Mouse (Mus musculus) 416B (cell line): Measurements from ENCODE around the gene Fam227a.

Experiments used
- DNase-seq: peaks from one replicate; pipeline ENCODE4 v3.0.0; 2011; ENCODE audit warnings: low read depth

Gene Fam227a

DNA sequence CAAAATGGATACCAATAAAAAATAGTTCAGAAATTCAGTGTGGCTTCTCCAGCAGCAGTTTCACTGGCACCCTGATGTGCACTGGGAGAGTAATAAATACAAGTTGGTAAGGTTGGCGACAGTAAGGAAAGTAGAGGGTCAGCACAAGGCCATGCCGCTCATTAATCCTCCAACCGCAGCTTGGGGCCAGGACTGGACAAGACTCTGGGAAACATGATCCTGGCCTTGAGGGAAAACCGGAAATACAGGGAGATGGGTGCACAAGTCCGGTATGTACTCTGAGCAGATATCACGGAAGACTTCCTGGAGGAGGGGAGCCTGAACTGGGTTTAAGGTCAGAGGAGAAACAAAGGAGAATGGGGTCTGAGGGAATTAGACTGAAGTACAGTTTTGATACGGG is 43.3 kb downstream of the Fam227a start:
- DNase-seq = no peak

DNA sequence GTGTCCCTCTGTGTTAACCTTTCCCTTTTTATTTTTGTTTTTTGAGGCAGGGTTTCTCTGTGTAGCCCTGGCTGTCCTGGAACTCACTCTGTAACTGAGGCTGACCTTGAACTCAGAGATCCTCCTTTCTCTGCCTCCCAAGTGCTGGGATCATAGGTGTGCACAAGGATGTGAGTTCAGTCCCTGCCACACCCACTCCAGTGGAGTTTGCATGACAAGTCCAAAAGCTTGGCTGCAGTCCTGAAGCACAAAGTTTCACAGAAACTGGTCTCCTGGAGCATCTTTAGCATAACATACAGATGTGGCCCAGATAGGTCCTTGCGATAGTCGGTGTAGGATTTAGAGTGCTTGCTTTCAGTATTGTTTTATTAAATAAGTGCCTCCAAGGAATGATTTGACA is 49.5 kb downstream of the Fam227a start:
- DNase-seq = no peak

DNA sequence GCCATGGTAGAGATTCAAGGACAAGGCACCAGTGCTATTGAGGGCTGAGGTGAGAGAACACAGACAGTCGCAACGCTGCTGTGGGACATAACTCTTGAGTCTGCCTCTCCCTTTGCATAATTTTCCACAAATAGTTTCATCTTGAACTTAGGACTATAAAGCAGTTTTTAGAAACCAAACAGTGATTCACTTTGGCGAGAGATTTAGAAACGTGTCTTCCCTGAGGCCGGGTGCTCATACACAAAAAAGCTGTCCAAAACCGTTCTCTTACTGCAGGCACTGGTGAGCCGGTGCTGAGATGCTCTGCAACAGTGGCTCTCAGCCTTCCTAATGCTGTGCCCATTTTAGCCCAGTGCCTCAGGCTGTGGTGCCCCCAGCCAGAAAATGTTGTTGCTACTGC is 50.5 kb downstream of the Fam227a start:
- DNase-seq = no peak

DNA sequence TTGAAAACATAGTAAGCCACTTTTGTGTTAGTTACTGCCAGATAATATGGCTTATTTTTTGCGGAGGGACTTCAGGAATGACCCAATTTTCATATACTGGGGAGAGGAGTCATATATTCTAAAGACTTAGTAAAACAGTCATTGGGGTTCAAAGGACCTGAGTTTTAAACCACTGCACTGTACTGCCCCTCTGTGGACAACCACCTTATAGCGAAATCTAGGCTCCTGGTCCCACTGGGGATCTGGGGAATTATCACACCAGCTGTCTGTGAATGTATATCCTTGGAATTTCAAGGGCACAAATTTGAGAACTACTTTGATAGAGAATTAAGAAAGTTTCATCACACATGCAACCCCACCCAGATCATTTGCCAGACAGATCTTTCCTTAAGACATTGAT is 51.0 kb downstream of the Fam227a start:
- peak; percentile 53 for DNase-seq

DNA sequence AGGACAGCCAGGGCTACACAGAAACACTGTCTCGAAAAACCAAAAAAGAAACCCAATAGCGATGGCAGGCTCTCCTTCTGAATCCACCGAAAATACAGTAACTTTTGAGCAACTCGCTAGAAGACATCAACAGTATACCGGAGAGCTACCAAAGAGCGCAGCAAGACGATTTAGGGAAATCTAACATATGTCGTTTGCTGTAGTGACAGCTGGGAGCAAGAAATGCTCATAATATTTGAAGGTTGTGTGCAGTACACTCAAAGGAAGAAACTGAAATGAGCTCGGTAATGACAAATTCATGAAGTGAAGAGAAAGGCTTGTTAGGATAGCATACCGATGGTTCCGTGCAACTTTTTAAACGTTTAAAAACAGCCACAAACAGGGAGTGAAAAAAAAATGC is 52.6 kb downstream of the Fam227a start:
- no peak for DNase-seq

DNA sequence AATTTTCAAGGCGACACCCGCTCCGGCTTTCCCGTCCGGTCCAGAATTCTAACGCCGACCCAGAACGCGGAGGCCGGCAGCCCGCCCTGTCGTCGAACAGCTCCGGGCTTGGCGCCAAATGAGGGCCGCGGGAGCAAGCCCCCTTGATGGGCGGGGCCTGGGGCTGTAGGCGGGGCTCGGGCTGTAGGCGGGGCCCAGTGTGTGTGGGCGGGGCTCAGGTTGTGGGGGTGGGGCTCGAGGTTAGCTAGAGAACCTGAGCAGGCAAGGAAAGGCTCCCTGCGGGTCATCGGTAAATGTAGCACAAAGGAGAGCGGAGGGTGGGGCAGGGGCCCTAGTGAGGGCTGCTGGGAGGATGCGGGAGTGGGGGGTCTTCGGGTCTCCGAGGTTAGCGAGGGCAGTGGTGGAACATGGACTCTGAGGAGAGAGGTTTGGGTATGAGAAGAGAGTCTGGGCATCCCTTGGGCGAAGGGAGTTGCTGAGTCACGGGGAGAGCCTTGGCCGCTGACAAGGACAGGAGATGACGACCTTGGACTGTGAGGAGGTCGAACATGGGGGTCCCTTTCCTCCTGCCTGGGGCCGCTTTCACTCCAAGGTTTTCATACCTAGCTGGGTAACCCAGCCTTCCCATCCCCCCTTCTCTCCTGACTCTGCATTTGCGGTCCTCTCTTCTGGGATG is 53.6 kb downstream of the Fam227a start, which contains the start of gene Dmc1:
Gene Dmc1 (minus strand): TSS at position 120 of the 676 bp plus-strand sequence.
- no peak for DNase-seq

DNA sequence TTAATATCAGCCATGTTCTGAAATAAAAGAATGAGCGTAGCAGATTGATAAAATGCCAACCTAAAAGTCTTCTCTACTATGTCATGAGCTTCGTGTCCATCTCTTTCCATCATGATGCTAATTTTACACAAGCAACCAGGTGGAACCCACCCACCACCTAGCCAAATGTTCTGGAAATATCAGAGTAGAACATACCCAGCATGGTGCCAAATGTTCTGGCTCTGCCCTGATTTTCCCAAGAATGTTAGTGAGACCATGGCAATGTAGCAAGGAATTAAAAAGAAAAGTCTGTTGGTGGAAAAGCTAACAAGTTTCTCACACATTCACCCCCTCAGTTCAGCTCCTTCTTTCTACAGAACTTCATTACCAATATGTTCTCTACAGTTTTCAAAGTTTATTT is 58.6 kb downstream of the Fam227a start:
- DNase-seq = no peak

DNA sequence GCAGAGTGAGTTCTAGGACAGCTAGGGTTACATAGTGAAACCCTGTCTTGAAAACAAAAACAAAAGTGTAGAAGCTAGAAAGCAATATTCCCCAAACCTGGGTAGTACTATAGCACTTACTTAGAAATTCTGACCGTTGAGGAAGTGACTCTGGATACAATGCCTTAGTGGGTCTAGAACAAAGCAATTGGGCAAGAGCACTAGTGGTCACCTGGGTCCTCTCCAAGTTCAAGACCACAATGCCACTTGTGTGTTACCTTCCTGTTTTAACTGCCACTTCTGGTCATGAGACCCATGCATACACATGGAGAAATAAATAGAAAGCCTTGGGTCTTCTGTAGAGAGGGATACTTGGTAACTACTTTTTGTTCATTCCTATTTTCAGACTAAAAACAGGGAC is 60.0 kb downstream of the Fam227a start:
- peak; percentile 81 for DNase-seq

DNA sequence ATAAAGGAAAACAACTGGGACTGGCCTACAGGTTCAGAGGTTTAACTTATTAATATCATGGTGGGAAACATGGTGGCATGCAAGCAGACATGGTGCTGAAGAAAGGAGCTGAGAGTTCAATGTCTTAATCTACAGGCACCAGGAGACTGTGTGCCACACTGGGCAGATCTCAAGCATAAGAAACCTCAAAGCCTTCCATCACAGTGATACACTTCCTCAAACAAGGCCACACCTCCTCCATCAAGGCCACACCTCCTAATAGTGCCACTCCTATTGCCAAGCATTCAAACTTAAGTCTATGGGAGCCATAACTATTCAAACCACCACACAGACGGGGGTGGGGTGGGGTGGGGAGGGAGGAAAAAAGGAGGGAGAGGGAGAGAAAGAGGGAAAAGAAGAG is 77.2 kb downstream of the Fam227a start:
- DNase-seq = peak; percentile 44

DNA sequence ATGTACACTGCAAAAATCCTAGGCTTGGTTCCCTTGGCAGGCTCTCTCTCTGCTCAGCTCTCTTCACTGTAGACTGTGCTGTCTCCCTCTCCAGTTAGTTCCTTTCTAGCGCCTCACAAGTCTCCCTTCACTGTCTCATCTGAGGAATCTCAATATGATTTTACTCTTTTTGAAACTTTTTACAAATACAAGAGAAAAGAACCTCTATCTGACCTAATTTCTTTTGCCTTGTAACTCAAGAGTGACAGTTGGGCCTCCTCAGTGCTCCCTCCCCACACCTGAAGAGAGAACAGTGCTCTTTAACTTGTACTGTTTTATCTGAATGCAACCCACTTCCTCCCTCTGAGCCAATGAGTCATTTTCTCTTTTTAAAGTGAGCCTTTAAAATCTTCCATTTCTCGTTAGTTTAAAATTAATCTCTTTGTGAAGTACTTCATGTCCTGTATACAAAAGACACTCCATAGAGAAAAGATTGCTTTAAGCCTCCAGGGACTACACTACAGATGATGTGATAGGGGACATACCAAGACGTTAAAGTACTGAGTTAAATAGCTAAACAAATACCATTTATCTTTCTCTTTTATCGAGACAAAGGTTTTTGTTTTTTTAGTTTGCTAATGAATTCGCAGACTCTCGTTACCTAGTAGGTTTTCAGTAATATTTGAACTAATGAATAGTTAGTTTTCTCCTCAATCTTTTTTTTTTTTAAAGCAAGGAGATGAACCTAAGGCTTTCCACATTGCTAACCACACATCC is 80.9 kb downstream of the Fam227a start:
- DNase-seq = peak; percentile 68

DNA sequence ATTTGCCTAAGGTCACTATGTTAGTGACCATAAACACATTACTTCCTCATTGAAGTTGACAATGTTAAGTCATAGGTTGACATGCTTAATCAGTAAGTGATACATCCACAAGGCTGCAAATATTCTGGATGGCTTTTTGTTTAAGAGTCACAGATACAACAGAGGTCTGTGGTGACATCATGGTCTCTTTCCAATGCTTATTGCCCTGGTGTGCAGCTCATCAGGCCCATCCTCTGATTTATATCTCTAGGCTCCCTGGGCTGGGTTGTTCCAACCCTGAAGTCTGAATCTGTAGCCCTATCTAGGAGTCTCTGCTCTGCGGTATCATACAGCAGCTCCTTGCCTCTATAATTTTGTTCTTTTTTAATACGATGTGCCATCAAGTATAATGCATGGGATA is 81.8 kb downstream of the Fam227a start:
- DNase-seq = peak; percentile 26

DNA sequence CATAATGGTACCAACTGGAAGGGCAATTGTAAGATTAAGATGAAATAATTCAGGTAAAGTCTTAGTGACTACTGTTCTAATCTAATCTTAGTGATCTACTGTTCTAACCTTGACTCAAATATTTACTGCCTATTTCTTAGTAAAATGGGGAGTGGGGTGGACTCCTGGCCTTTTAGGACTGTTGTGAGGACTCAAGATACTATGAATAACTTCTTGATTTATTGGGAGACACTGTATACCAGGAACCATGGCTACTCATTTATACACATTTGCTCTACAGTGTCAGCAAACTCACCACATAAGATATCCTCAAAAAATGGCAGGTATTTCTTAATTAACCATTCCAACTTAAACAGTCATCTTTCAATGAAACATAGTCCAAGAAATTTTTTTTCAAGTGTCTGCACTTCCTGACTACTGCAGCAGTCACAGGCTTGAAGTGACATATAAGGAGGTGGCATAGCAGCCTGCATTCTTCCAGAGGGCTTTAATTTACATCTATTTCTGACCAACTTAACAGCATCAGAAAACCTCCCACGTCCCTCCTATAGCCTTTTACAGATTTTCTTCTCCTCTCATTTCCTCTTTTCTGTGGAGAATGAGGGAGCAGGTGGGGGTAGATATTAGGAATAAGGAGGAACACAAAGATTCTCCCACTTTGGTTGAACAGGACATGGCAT is 83.1 kb downstream of the Fam227a start:
- no peak for DNase-seq

DNA sequence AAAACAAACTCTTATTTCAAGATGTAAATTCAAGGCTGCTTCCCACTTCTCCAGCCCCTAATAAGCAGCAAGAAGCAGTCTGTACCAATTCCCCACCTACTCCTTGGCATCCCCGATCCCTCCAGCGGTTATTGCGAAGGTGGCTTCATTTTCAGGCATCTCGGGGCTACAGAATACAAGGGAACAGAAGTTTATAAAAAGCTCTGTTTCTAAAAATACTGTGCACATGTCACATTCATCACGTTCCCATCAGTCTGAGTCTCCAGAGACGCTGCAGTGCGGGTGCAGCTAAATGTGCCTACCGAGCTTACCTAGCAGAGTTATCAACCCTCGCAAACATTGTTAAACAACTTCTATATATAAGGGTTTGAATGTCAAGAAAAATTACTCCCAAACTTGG is 96.3 kb downstream of the Fam227a start:
- DNase-seq = no peak

DNA sequence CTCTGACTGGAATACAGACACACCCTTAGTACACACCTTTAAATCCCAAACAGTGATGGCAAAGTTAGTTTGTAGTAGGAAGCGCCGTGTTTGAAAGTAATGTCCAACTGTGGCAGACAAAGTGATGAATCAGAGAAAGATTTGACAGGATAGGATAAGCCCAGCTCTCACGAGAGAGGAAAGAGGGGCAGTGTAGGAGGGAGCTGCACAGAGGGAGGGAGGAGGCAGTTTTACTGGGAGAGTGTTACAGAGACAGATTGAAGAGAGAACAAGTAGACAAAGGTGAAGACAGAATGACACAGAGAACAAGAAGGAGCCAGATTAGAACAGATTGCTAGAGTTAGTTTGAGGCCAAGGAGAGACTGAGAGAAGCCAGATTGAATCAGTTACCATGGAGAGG is 99.1 kb downstream of the Fam227a start:
- DNase-seq = no peak
